In the genomic region with DNA sequence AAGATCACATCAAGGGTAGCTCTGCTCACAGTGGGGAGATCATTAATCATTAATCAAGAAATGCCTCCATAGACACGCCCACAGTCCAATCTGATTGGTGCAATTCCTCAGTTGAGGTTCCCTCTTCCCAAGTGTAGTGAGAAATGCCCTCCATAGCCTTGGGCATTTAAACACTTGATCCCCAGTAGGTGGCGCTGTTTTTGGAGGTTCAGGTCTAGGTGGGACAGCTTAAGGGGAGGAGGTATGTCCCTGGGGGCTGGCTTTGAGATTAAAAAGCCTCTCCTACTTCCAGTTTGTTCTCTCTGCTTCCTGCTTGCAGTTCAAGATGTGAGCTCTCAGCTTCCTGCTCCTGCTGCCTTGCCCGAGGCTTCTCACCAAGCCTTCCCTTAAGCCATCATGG, we compare ENCODE assay signal across 15 mouse cellular contexts.
DNase-seq lines count a peak whose midpoint lies in the region; ATAC-seq and TF ChIP-seq lines count a peak whose summit lies in the region.
"Had no signal": no experiment of that assay in that cellular context is flagged by ENCODE, and none has a peak within 500 bp of the region (broad histone marks: within the 10 kb centered on the region; RNA-seq: fewer than 3 reads in every experiment).

No protein-coding gene starts in this region.

- no peaks in the 10 kb centered on the region for H3K79me2 ChIP-seq in heart, adult 2 months (replicated peaks; ENCODE audit: control insufficient read depth, insufficient read depth, low read length)
- no peaks in the 10 kb centered on the region for H3K79me2 ChIP-seq in CH12.LX (replicated peaks; ENCODE audit: control insufficient read depth, extremely low read depth, insufficient read depth, poor library complexity, severe bottlenecking)

- intact Hi-C loops in heart, adult 2 months (cut with DNase I) = no loop called here
- intact Hi-C loops in heart, postnatal 14 days (cut with DNase I) = no loop called here

- no peak overlapping the region for H3K4me2 ChIP-seq in liver, embryonic 14.5 days (ENCODE audit: low read depth)
- no peak overlapping the region for H3K4me2 ChIP-seq in liver, embryonic 12.5 days
- H3K4me2 ChIP-seq in CH12.LX (ENCODE audit: insufficient read depth, low read depth, poor library complexity, severe bottlenecking) = no peak overlapping the region
- H3K4me2 ChIP-seq: limb, embryonic 15.5 days had no signal

- no peak for DNase-seq in heart, adult 2 months
- DNase-seq in heart, postnatal 14 days = no peak
- DNase-seq in liver, embryonic 14.5 days (ENCODE audit: low read depth in 3 of 3, low spot score in 3 of 3) = no peak
- peak; percentile 19 for DNase-seq in CH12.LX (ENCODE audit: extremely low read depth)
- DNase-seq in T-cell, adult 2 months (ENCODE audit: low spot score) = peak; percentile 21
- DNase-seq in c-Kit-positive CD71-positive TER-119-positive erythroid progenitor cells, embryonic 14.5 days (ENCODE audit: low spot score) = no peak
- DNase-seq in kidney, postnatal 25 days = no peak
- DNase-seq: adrenal gland, postnatal 14 days; cerebellum, postnatal 36 days; heart, adult 18-20 months; heart, postnatal 36 days; right cerebral cortex, postnatal 14 days had no signal

- peaks cover 1% of the 10 kb centered on the region for H3K4me1 ChIP-seq in heart, adult 2 months (ENCODE audit: control insufficient read depth, insufficient read depth, low read length)
- peaks cover 0 to 5% of the 10 kb centered on the region in 2 experiments; a peak in 2 of 4 replicates for H3K4me1 ChIP-seq in liver, embryonic 14.5 days (replicated peaks; ENCODE audit: control insufficient read depth in 2 of 2, insufficient read depth in 2 of 2, low read length in 1 of 2)
- peaks cover 17% of the 10 kb centered on the region for H3K4me1 ChIP-seq in liver, embryonic 12.5 days
- peaks cover 4 to 20% of the 10 kb centered on the region in 2 experiments; a peak in 3 of 4 replicates for H3K4me1 ChIP-seq in CH12.LX (ENCODE audit: control insufficient read depth in 1 of 2, insufficient read depth in 2 of 2)
- H3K4me1 ChIP-seq: limb, embryonic 15.5 days had no signal

- peak; percentile 50 for TF ChIP-seq CTCF in heart, adult 2 months (IDR thresholded peaks at IDR 0.05)
- peak; percentile 62 for TF ChIP-seq CTCF in liver, embryonic 14.5 days (IDR thresholded peaks at IDR 0.05; ENCODE audit: low read depth)
- peak; percentile 14 to 30; a peak in 2 of 4 replicates for TF ChIP-seq CTCF in CH12.LX (conservative IDR thresholded peaks at IDR 0.05 in 1 of 2, IDR thresholded peaks at IDR 0.05 in 1 of 2; ENCODE audit: low read depth in 2 of 2, low read length in 2 of 2)

- in situ Hi-C loops in CH12.LX (cut with MboI; ENCODE audit: low pct_ligation_motif_present, low pct_unique_long_range_greater_than_20kb, low sequenced_read_pairs) = no loop called here

- H3K27ac ChIP-seq in heart, adult 2 months = no peak overlapping the region
- H3K27ac ChIP-seq in liver, embryonic 14.5 days = no peak overlapping the region
- no peak overlapping the region for H3K27ac ChIP-seq in liver, embryonic 12.5 days
- no peak overlapping the region for H3K27ac ChIP-seq in CH12.LX (ENCODE audit: insufficient read depth, low read depth)
- H3K27ac ChIP-seq: limb, embryonic 15.5 days had no signal

- 57% methylated on average over 3 of the region's 3 CpGs for WGBS in heart, adult 2 months
- WGBS in liver, embryonic 14.5 days (ENCODE audit: insufficient replicate concordance) = 56% methylated on average over 3 of the region's 3 CpGs
- 55% methylated on average over 3 of the region's 3 CpGs for WGBS in liver, embryonic 12.5 days (ENCODE audit: insufficient replicate concordance)

- TF ChIP-seq POLR2A in heart, adult 2 months (IDR thresholded peaks at IDR 0.05; ENCODE audit: insufficient read depth, low read depth, low read length) = no peak
- no peak for TF ChIP-seq POLR2A in CH12.LX (IDR thresholded peaks at IDR 0.05; ENCODE audit: low read depth, low read length)

- dilution Hi-C loops in CH12.LX (cut with MboI; ENCODE audit: extremely low pct_ligation_motif_present, extremely low pct_unique_long_range_greater_than_20kb, low sequenced_read_pairs) = no loop called here

- H3K36me3 ChIP-seq in heart, adult 2 months (ENCODE audit: control insufficient read depth, insufficient read depth, low read length) = no peaks in the 10 kb centered on the region
- H3K36me3 ChIP-seq in liver, embryonic 14.5 days (replicated peaks; ENCODE audit: control insufficient read depth, insufficient read depth, low read depth) = no peaks in the 10 kb centered on the region
- no peaks in the 10 kb centered on the region for H3K36me3 ChIP-seq in liver, embryonic 12.5 days
- H3K36me3 ChIP-seq in CH12.LX (replicated peaks in 1 of 2; ENCODE audit: control insufficient read depth in 1 of 2, insufficient read depth in 1 of 2, low read length in 1 of 2) = no peaks in the 10 kb centered on the region
- H3K36me3 ChIP-seq: limb, embryonic 15.5 days had no signal

- no peak; the same call in none of the 2 replicates for TF ChIP-seq RAD21 in CH12.LX (IDR thresholded peaks at IDR 0.05; ENCODE audit: low read depth, low read length)

- ATAC-seq in liver, embryonic 14.5 days (ENCODE audit: insufficient read depth) = no peak
- no peak for ATAC-seq in liver, embryonic 12.5 days
- ATAC-seq: inflammation-experienced regulatory T-cells, adult 6 months had no signal

- H3K9me3 ChIP-seq in liver, embryonic 14.5 days (ENCODE audit: control insufficient read depth, low read length) = no peaks in the 10 kb centered on the region
- H3K9me3 ChIP-seq in liver, embryonic 12.5 days (replicated peaks) = 0 out of 2 replicates have a peak, but pooled peaks cover 5% of the 10 kb centered on the region
- H3K9me3 ChIP-seq in CH12.LX (replicated peaks; ENCODE audit: low read length) = peaks cover 5% of the 10 kb centered on the region
- H3K9me3 ChIP-seq: limb, embryonic 15.5 days had no signal

- no peak overlapping the region for H3K9ac ChIP-seq in heart, adult 2 months (ENCODE audit: low read depth, low read length)
- H3K9ac ChIP-seq in liver, embryonic 14.5 days (replicated peaks) = no peak overlapping the region
- no peak overlapping the region for H3K9ac ChIP-seq in liver, embryonic 12.5 days
- no peak overlapping the region for H3K9ac ChIP-seq in CH12.LX (ENCODE audit: insufficient read depth, low read depth)
- H3K9ac ChIP-seq: limb, embryonic 15.5 days had no signal

- no peak for TF ChIP-seq EP300 in heart, adult 2 months (IDR thresholded peaks at IDR 0.05; ENCODE audit: insufficient read depth, low read depth, low read length)
- TF ChIP-seq EP300 in liver, embryonic 14.5 days (IDR thresholded peaks at IDR 0.05; ENCODE audit: low read depth) = no peak
- TF ChIP-seq EP300 in CH12.LX (IDR thresholded peaks at IDR 0.05; ENCODE audit: low read length) = no peak

- H3K27me3 ChIP-seq in heart, adult 2 months (ENCODE audit: control insufficient read depth, insufficient read depth, low read length) = no peaks in the 10 kb centered on the region
- H3K27me3 ChIP-seq in liver, embryonic 14.5 days (ENCODE audit: control insufficient read depth, insufficient read depth, low read length) = no peaks in the 10 kb centered on the region; the same call in 1 of the 2 replicates
- peaks cover 10% of the 10 kb centered on the region; the same call in 1 of the 2 replicates for H3K27me3 ChIP-seq in liver, embryonic 12.5 days (replicated peaks)
- H3K27me3 ChIP-seq in CH12.LX (replicated peaks) = no peaks in the 10 kb centered on the region
- H3K27me3 ChIP-seq: limb, embryonic 15.5 days had no signal

- no peak overlapping the region for H3K4me3 ChIP-seq in heart, adult 2 months
- H3K4me3 ChIP-seq in liver, embryonic 14.5 days (ENCODE audit: insufficient read depth in 1 of 2, low read depth in 2 of 2, low read length in 2 of 2) = no peak overlapping the region
- H3K4me3 ChIP-seq in liver, embryonic 12.5 days = no peak overlapping the region
- no peak overlapping the region for H3K4me3 ChIP-seq in CH12.LX (replicated peaks in 1 of 3; ENCODE audit: low read depth in 2 of 3, low read length in 2 of 3, poor library complexity in 1 of 3)
- H3K4me3 ChIP-seq: limb, embryonic 15.5 days had no signal

TF ChIP-seq in CH12.LX, 34 proteins besides CTCF, POLR2A, EP300 and RAD21:
- TF ChIP-seq MAFK (IDR thresholded peaks at IDR 0.05; ENCODE audit: insufficient replicate concordance, low read length) = no peak
- TF ChIP-seq NRF1 (IDR thresholded peaks at IDR 0.05; ENCODE audit: low read depth, low read length) = no peak
- no peak for TF ChIP-seq RCOR1 (conservative IDR thresholded peaks at IDR 0.05; ENCODE audit: low read depth, low read length)
- TF ChIP-seq BHLHE40 (IDR thresholded peaks at IDR 0.05; ENCODE audit: low read depth, low read length) = no peak
- no peak for TF ChIP-seq NELFE (IDR thresholded peaks at IDR 0.05; ENCODE audit: low read depth, low read length)
- no peak for TF ChIP-seq ZNF384 (IDR thresholded peaks at IDR 0.05; ENCODE audit: low read depth, low read length)
- TF ChIP-seq HCFC1 (IDR thresholded peaks at IDR 0.05; ENCODE audit: low read depth, low read length) = no peak
- no peak for TF ChIP-seq TBP (conservative IDR thresholded peaks at IDR 0.05; ENCODE audit: low read depth, low read length)
- no peak for TF ChIP-seq SIN3A (IDR thresholded peaks at IDR 0.05; ENCODE audit: low read length)

Comparison
In these comparisons a context has a peak if more than half of its experiments do, and no peak if none do; other contexts are left out.
1. DNase-seq: peak in CH12.LX (single experiment) and T-cell, adult 2 months (single experiment); none in heart, adult 2 months (0 of 2), heart, postnatal 14 days (0 of 2), liver, embryonic 14.5 days (0 of 3), c-Kit-positive CD71-positive TER-119-positive erythroid progenitor cells, embryonic 14.5 days (single experiment) and kidney, postnatal 25 days (0 of 2).
2. Peak in every context shown above with its lines, with median percentiles within 50 percentile points of each other: CTCF ChIP-seq.